Mouse (Mus musculus) kidney, postnatal 25 days (tissue): Measurements from ENCODE around the gene Cenpe.
"Not testable (repeated sequence)": the region's sequence is repeated elsewhere in the genome, so short reads cannot be mapped to it uniquely, and the experiment has no call there.

Experiments used
- DNase-seq, 2 experiments: peaks; one replicate each; pipeline ENCODE4 v3.0.0; 2021; ENCODE audit warnings: mixed read lengths in 2 of 2

The Cenpe gene

GRCm38 (mm10) chr3:135211805-135212657 is at the start of gene Cenpe:
Gene Cenpe (plus strand): TSS chr3:135212537.
- DNase-seq, result peak; percentile 94 to 95

DNA sequence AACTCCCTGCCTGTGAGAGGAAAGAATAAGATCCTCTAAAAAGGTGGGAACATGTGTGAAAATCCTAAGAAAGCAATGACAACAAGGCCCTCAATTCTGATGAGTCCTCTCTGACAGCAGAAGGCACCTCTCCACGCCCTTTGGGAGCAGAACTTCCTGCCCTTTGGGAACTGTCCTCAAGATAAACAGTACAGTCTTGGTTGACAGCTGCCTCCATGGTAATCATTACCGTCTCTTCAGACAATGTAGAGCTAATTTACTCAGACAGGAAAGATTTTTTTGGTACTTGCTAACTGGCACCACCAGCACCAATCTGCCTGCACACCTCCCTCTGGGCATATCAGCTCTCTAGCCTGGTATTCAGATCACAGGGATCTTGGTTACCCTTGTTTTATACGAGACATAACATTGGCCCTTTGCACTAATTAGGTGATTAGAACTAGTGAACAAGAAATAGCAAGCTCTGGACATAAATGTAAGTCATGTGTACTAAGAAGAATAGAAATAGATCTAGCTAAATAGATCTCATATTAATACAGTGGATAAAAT is 40.4 kb upstream of the Cenpe start:
- no peak for DNase-seq

GRCm38 (mm10) chr3:135191861-135192260 is 20.5 kb upstream of the Cenpe start:
- no peak for DNase-seq

DNA sequence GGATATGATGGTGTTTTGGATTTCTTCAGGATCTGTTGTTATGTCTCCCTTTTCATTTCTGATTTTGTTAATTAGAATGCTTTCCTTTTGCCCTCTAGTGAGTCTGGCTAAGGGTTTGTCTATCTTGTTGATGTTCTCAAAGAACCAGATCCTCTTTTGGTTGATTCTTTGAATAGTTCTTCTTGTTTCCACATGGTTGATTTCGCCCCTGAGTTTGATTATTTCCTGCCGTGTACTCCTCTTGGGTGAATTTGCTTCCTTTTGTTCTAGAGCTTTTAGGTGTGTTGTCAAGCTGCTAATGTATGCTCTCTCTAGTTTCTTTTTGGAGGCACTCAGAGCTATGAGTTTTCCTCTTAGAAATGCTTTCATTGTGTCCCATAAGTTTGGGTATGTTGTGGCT is 14.3 kb upstream of the Cenpe start:
- DNase-seq, result not testable (repeated sequence)

- DNase-seq, result no peak
Observed at GRCm38 (mm10) chr3:135200409-135201303, 11.7 kb upstream of the Cenpe start.

GRCm38 (mm10) chr3:135206621-135207020 is 5.7 kb upstream of the Cenpe start:
- DNase-seq, result peak in 1 of 2 experiments; percentile 33

DNA sequence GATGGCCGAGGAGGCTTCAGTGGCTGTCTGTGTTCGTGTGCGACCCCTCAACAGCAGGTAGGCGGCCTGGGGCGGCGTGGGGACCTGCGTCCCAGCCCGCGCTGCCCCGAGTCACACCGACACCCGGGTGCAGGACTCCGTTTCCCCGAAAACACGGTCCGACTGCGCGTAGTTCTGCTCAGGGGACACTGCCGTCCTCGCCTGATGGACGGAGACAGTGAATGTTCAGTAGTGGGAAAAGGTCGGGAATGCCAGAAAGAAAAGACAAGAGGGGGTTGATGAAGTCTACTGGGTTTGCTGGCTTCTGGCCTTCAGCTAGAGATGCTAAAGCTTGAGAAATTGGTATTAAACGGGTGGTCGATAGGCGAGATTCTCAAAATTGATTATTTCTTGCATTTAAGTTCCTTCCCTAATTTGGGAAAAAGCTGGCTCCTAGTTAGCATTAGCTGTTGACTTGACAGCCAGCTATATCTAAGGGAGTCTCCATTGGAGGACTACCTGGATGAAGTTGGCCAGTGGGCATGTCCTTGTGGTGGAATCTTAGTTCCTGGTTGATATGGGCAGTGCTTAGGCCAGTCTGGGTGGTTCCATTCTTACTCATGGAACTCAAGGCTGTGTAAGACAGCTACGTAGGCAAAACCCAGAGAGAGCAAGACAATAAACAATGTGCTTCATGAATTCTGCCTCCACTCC is 467 bp downstream of the Cenpe start:
- DNase-seq, result no peak

GRCm38 (mm10) chr3:135232058-135232457 is 19.7 kb downstream of the Cenpe start:
- no peak for DNase-seq

- no peak for DNase-seq
Observed at GRCm38 (mm10) chr3:135232462-135232861, 20.1 kb downstream of the Cenpe start.

GRCm38 (mm10) chr3:135245733-135246132 is 33.4 kb downstream of the Cenpe start:
- peak in 1 of 2 experiments; percentile 14 for DNase-seq

DNA sequence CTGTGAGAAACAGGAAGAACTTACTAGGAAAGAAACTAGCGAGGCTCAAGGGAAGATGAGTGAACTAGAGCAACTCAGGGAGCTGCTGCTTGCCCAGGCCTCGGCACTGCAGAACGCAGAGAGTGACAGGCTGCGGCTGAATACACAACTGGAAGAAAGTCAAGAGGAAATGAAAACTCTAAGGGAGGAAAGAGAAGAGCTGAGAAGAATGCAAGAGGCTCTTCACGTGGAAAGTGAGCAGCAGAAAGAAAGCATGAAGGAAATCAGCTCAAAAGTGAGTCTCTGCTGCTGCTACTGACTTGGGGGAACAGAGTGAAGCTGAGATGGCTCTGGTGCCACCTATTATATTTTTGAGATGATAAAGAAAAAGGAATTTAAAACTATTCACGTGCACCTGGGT is 34.5 kb downstream of the Cenpe start:
- DNase-seq, result no peak

DNA sequence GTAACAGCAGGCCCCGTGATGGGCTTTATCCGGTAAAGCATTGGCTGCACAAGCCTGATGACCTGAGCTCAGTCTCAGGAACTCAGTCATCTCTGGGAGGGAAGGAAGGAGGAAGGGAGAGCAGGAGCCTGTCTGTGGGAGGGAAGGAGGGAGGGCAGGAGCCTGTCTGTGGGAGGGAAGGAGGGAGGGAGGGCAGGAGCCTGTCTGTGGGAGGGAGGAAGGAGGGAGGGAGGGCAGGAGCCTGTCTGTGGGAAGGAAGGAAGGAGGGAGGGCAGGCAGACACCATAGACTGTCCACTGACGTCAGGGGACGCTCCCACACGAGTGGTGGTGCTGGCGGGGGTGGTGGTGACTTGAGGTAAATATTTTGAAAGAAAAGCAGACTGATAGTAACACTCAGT is 36.8 kb downstream of the Cenpe start:
- no peak for DNase-seq

DNA sequence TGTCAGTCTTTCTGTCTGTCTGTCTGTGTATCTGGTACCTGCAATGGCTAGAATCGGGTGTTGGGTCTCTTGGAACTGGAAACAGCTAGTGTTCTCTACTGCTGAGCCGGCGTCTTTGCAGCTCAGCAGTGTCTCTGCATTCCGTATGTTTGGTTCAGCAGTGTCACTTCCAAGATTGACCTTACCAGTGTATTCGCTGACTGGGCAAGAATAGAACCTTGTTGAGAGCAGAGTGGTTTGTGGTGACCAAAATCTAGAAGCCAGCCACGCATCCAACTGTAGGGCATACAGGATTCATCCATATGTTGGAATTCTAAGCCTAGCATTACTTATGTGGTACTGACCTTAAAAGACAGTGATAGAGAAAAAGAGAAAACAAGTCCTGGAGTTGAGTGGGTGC is 39.5 kb downstream of the Cenpe start:
- DNase-seq, result no peak

- no peak for DNase-seq
Observed at GRCm38 (mm10) chr3:135254784-135255183, 42.4 kb downstream of the Cenpe start.

DNA sequence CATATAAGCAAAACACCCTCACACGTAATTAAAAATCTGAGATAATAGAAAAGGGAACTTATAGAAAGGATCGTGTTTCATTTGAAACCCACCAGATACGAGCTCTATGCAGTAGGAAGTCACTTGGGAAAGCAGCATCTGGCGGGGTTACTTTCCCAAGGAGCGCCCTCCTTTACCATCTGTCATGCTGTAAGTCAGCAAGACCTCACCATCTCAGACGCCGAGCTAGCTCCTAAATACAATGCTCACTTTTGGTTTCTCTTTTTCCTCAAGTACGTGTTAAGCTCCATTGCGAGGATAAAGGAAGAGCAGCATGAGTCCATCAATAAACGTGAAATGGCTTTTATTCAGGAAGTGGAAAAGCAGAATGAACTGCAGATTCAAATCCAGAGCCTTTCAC is 46.6 kb downstream of the Cenpe start:
- DNase-seq, result no peak

DNA sequence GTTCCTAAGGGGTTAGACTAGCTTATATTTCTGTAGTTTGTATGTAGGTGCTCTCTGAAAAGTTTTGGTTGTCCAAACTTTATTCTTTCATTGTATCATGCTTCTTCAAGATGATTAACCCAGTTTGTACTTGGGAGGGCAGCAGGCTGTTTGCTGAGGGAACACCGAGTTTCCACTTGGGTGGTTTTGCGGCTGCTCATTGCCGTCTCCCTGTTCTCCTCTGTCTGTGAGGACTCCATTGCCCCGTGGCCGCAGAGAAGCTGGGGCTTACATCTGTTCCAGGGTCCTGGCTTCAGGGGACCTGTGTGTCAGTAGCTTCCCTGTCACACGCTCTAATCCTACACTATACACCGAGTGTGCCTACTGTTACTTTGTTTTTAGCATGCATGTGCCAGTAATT is 47.9 kb downstream of the Cenpe start:
- DNase-seq, result peak in 1 of 2 experiments; percentile 68

- no peak for DNase-seq
Observed at GRCm38 (mm10) chr3:135268616-135269015, 56.3 kb downstream of the Cenpe start.

GRCm38 (mm10) chr3:135269391-135269990 is 57.2 kb downstream of the Cenpe start:
- DNase-seq, result peak; percentile 74 to 90

DNA sequence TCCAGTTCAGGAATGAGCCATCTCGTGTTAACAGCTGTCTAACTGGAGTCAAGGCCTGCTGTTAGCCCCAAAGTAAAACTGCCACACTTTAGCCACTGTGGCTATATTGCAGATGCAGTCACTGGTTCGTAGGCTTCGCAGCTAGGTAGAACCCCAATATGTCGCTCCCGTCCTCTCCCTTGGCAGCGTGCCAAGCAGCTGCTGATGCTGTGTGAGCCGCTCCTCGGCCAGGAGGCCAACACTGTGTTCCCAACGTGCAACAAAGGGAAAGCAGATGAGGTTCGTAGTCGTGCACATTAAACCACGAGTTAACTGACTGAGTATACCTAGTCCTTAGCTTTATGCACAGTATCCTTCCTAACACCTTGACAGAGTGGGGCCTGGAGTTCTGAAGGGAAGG is 60.3 kb downstream of the Cenpe start:
- DNase-seq, result no peak

GRCm38 (mm10) chr3:135273047-135273446 is 60.7 kb downstream of the Cenpe start:
- no peak for DNase-seq

DNA sequence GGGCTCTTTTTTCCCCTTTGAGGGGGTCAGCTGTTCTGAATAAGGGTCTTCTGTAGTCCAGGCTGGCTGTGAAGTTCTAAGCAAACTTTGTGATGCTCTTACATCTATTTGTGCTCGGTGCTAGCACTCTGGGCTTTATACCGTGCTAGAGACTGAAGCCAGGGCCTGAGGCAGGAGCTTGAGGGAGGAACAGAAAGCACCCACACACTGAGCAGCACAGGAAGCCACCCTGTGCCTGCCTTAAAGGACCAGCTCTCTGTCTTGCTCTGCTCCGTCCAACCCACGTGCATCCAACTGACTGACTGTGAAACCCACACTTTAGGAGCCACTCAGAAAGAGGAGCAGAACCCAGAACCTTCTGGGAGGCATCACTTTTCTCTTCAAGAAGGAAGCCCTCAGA is 67.8 kb downstream of the Cenpe start:
- DNase-seq, result no peak

GRCm38 (mm10) chr3:135280669-135281415 is 68.5 kb downstream of the Cenpe start, which contains the start of gene Bdh2:
Gene Bdh2 (plus strand): TSS chr3:135281221.
- peak; percentile 87 for DNase-seq
